Mouse (Mus musculus) frontal cortex, postnatal 10 days (tissue): ENCODE results near the gene Cramp1l.
"Not testable (repeated sequence)": the region's sequence is repeated elsewhere in the genome, so short reads cannot be mapped to it uniquely, and the experiment has no call there.

Experiments
- DNase-seq, 2 experiments: peaks; one replicate each; pipeline ENCODE4 v3.0.0; 2022; ENCODE audit warnings: low spot score in 2 of 2, mixed read lengths in 1 of 2

Cramp1l gene

GRCm38 (mm10) chr17:24959371-24959770 lies 56.2 kb downstream of the Cramp1l start:
- no peak for DNase-seq

GRCm38 (mm10) chr17:24953291-24953690 lies 62.3 kb downstream of the Cramp1l start:
- DNase-seq = no peak

- no peak for DNase-seq
Observed at GRCm38 (mm10) chr17:24950671-24951070, 64.9 kb downstream of the Cramp1l start.

- no peak for DNase-seq
Observed at GRCm38 (mm10) chr17:24948204-24948603, 67.4 kb downstream of the Cramp1l start.

- DNase-seq = not testable (repeated sequence)
Observed at GRCm38 (mm10) chr17:24943589-24943988, 72.0 kb downstream of the Cramp1l start.

GRCm38 (mm10) chr17:24943036-24943435 lies 72.6 kb downstream of the Cramp1l start:
- DNase-seq = peak; percentile 22 to 50

- peak in 1 of 2 experiments; percentile 29 for DNase-seq
Observed at GRCm38 (mm10) chr17:24942453-24942852, 73.1 kb downstream of the Cramp1l start.

- DNase-seq = no peak
Observed at GRCm38 (mm10) chr17:24937266-24937665, 78.3 kb downstream of the Cramp1l start.

- DNase-seq = peak; percentile 91 to 94
Observed at GRCm38 (mm10) chr17:24936259-24937237, 79.0 kb downstream of the Cramp1l start, which contains the start of gene Mapk8ip3. Gene Mapk8ip3 (minus strand): TSS chr17:24936977.

GRCm38 (mm10) chr17:24935666-24936065 lies 79.9 kb downstream of the Cramp1l start:
- DNase-seq = no peak

- DNase-seq = no peak
Observed at GRCm38 (mm10) chr17:24934926-24935325, 80.7 kb downstream of the Cramp1l start.

- no peak for DNase-seq
Observed at GRCm38 (mm10) chr17:24933163-24933562, 82.4 kb downstream of the Cramp1l start.

- no peak for DNase-seq
Observed at GRCm38 (mm10) chr17:24932431-24932830, 83.2 kb downstream of the Cramp1l start.

GRCm38 (mm10) chr17:24929506-24929905 lies 86.1 kb downstream of the Cramp1l start:
- no peak for DNase-seq

GRCm38 (mm10) chr17:24923246-24923645 lies 92.3 kb downstream of the Cramp1l start:
- DNase-seq = no peak

- DNase-seq = no peak
Observed at GRCm38 (mm10) chr17:24913984-24914383, 101.6 kb downstream of the Cramp1l start.
